Mouse (Mus musculus) brain, embryonic 14.5 days (tissue): ENCODE measurements around the gene Npff.

Source experiments
- CTCF ChIP-seq: fragments of 200-500 bp; IDR thresholded peaks from 2 replicates; pipeline ENCODE4 v1.5.1; 2012; ENCODE audit warnings: inconsistent platforms, mild to moderate bottlenecking, moderate library complexity, borderline replicate concordance; ENCODE audit not compliant: insufficient read depth, insufficient read length; ENCODE audit errors: extremely low read depth
- POLR2A ChIP-seq: fragments of 200-500 bp; IDR thresholded peaks from 2 replicates; pipeline ENCODE4 v1.6.1; 2012; ENCODE audit warnings: mild to moderate bottlenecking, inconsistent platforms, borderline replicate concordance; ENCODE audit not compliant: poor library complexity, insufficient read depth, insufficient read length, severe bottlenecking; ENCODE audit errors: extremely low read depth

DNA sequence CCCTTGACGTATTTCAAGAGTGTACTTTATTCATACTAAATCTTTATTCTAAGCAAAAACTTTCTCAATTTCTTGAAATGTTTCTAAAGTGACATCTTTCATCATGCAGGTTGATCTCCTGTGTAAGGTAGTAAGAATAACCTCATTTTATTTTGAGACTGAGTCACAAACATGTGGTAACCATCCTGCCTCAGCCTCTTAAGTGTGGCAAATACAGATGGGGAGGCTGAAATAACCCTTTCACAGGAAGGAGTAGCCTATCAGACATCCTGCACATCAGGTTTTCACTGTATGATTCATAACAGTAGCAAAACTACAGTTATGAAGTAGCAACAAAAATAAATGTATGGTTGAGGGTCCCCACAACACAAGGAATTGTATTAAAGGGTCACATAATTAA, 30.8 kb upstream of the Npff start:
- TF ChIP-seq CTCF (no peak), POLR2A (no peak)
